Comparison of ENCODE assay signal across 8 mouse cellular contexts in the genomic region with DNA sequence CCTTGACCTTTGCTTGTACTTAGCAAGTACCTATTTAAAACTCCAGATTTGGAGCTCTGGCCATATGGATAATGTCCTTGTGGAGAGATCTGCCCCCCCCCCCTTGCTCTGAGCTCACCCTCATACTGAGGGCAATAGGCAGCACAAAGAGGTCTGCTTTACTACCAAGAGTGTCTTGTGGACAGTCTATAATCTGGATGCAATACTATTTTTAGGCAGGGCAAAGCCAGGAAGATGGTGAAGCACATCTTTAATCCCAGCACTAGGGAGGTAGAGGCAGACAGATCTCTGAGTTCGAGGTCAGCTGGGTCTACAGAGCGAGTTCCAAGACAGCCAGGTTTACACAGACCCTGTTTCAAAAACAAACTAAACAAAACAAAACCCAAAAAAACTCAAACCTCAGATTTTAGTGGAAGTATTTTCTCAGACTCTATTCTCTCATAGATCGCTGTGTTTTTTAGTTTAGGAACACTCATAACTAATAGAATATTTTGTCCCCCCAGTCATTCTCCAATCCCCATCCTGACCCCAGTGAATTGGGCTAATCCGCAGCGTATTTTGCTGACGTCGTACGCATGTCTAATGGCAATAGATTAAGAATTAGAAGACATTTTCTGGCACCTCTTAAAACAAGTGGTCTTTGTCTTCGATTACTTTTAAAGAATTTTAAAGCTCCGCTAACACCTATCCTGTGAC. TPM values are rescaled to one million over a fixed set of nuclear protein-coding genes. Genes with fewer than 3 reads are reported as not detected.
DNase-seq lines count a peak whose midpoint lies in the region; ATAC-seq lines count a peak whose summit lies in the region.

No protein-coding gene starts in this region.

- H3K4me1 ChIP-seq in heart, embryonic 11.5 days (ENCODE audit: control insufficient read depth, insufficient read depth, low read length), result peaks cover 10% of the 10 kb centered on the region; the same call in 1 of the 2 replicates
- no peaks in the 10 kb centered on the region; a peak in 1 of 4 replicates for H3K4me1 ChIP-seq in ES-E14 (ENCODE audit: control insufficient read depth in 2 of 2, insufficient read depth in 2 of 2, low read length in 2 of 2, poor library complexity in 1 of 2)
- peaks cover 6% of the 10 kb centered on the region for H3K4me1 ChIP-seq in embryonic facial prominence, embryonic 14.5 days (ENCODE audit: control insufficient read depth, insufficient read depth, low read length)
- H3K4me1 ChIP-seq in intestine, embryonic 16.5 days (ENCODE audit: control insufficient read depth, insufficient read depth, low read length), result peaks cover 7% of the 10 kb centered on the region
- peaks cover 5% of the 10 kb centered on the region for H3K4me1 ChIP-seq in neural tube, embryonic 11.5 days (ENCODE audit: control insufficient read depth, insufficient read depth, low read length)

- peak overlapping the region; percentile 86 for H3K4me3 ChIP-seq in heart, embryonic 11.5 days (ENCODE audit: low read depth, low read length)
- peak overlapping the region; percentile 91 for H3K4me3 ChIP-seq in ES-E14 (ENCODE audit: insufficient read depth in 1 of 2, low read depth in 1 of 2, low read length in 2 of 2, poor library complexity in 1 of 2, severe bottlenecking in 1 of 2)
- H3K4me3 ChIP-seq in embryonic facial prominence, embryonic 14.5 days (ENCODE audit: low read depth, low read length), result peak overlapping the region; percentile 64
- H3K4me3 ChIP-seq in intestine, embryonic 16.5 days (ENCODE audit: low read length), result peak overlapping the region; percentile 70
- H3K4me3 ChIP-seq in neural tube, embryonic 11.5 days (ENCODE audit: low read depth, low read length), result peak overlapping the region; percentile 72

- H3K4me2 ChIP-seq in heart, embryonic 11.5 days, result peak overlapping the region; percentile 79
- H3K4me2 ChIP-seq in embryonic facial prominence, embryonic 14.5 days (ENCODE audit: low read depth, low read length), result peak overlapping the region; percentile 54
- peak overlapping the region; percentile 63 for H3K4me2 ChIP-seq in intestine, embryonic 16.5 days (ENCODE audit: low read depth, low read length)
- peak overlapping the region; percentile 41 for H3K4me2 ChIP-seq in neural tube, embryonic 11.5 days (ENCODE audit: low read depth)

- peak overlapping the region; percentile 70; the same call in 1 of the 2 replicates for H3K27ac ChIP-seq in heart, embryonic 11.5 days (ENCODE audit: low read depth, low read length)
- H3K27ac ChIP-seq in ES-E14 (ENCODE audit: insufficient read depth, low read depth, low read length, poor library complexity, severe bottlenecking), result peak overlapping the region; percentile 56
- H3K27ac ChIP-seq in embryonic facial prominence, embryonic 14.5 days (replicated peaks; ENCODE audit: low read depth, low read length), result peak overlapping the region; percentile 64
- H3K27ac ChIP-seq in intestine, embryonic 16.5 days (ENCODE audit: low read length), result peak overlapping the region; percentile 67
- H3K27ac ChIP-seq in neural tube, embryonic 11.5 days (ENCODE audit: low read depth, low read length), result peak overlapping the region; percentile 40; the same call in 1 of the 2 replicates

- in situ Hi-C loops in ES-E14 (cut with MboI; ENCODE audit: low sequenced_read_pairs in 2 of 2, unreplicated experiment in 2 of 2), result no loop called here

- no peak for DNase-seq in heart, postnatal 25 days (ENCODE audit: low spot score)
- DNase-seq in ES-E14 (ENCODE audit: low read depth, low spot score), result no peak
- no peak for DNase-seq in embryonic facial prominence, embryonic 14.5 days (ENCODE audit: low spot score)
- no peak for DNase-seq in neural tube, embryonic 11.5 days (ENCODE audit: low spot score)
- no peak for DNase-seq in layer of hippocampus, adult 11-12 months (ENCODE audit: low spot score)
- no peak for DNase-seq in left cerebral cortex, adult 11 months (ENCODE audit: low spot score)

- no peaks in the 10 kb centered on the region for H3K9me3 ChIP-seq in heart, embryonic 11.5 days (replicated peaks; ENCODE audit: control insufficient read depth, low read length)
- no peaks in the 10 kb centered on the region for H3K9me3 ChIP-seq in ES-E14 (ENCODE audit: control insufficient read depth, insufficient read depth, low read depth, low read length)
- H3K9me3 ChIP-seq in embryonic facial prominence, embryonic 14.5 days (ENCODE audit: control insufficient read depth, low read length), result no peaks in the 10 kb centered on the region
- no peaks in the 10 kb centered on the region for H3K9me3 ChIP-seq in intestine, embryonic 16.5 days (ENCODE audit: control insufficient read depth, low read length)
- H3K9me3 ChIP-seq in neural tube, embryonic 11.5 days (ENCODE audit: control insufficient read depth, low read length), result no peaks in the 10 kb centered on the region

- no peaks in the 10 kb centered on the region for H3K27me3 ChIP-seq in heart, embryonic 11.5 days (ENCODE audit: control insufficient read depth, insufficient read depth, low read length)
- H3K27me3 ChIP-seq in embryonic facial prominence, embryonic 14.5 days (replicated peaks; ENCODE audit: control insufficient read depth, insufficient read depth, low read length), result no peaks in the 10 kb centered on the region
- H3K27me3 ChIP-seq in intestine, embryonic 16.5 days (replicated peaks; ENCODE audit: control insufficient read depth, insufficient read depth, low read length), result no peaks in the 10 kb centered on the region
- no peaks in the 10 kb centered on the region for H3K27me3 ChIP-seq in neural tube, embryonic 11.5 days (ENCODE audit: control insufficient read depth, insufficient read depth, low read length)

- H3K9ac ChIP-seq in heart, embryonic 11.5 days (ENCODE audit: low read depth, low read length), result peak overlapping the region; percentile 85
- peak overlapping the region; percentile 59 for H3K9ac ChIP-seq in ES-E14 (ENCODE audit: insufficient read depth, low read depth, low read length, poor library complexity, severe bottlenecking)
- H3K9ac ChIP-seq in embryonic facial prominence, embryonic 14.5 days (ENCODE audit: low read depth, low read length), result peak overlapping the region; percentile 77
- peak overlapping the region; percentile 75 for H3K9ac ChIP-seq in intestine, embryonic 16.5 days (ENCODE audit: low read depth, low read length)
- peak overlapping the region; percentile 67 for H3K9ac ChIP-seq in neural tube, embryonic 11.5 days (ENCODE audit: low read length)

- 17% methylated on average over 10 of the region's 10 CpGs for WGBS in heart, embryonic 11.5 days (ENCODE audit: insufficient replicate concordance)
- WGBS in embryonic facial prominence, embryonic 14.5 days, result 5% methylated on average over 10 of the region's 10 CpGs
- WGBS in intestine, embryonic 16.5 days, result 5% methylated on average over 10 of the region's 10 CpGs
- WGBS in neural tube, embryonic 11.5 days, result 8% methylated on average over 10 of the region's 10 CpGs

- peak; percentile 17; the same call in 1 of the 2 replicates for ATAC-seq in heart, embryonic 11.5 days (replicated peaks; ENCODE audit: insufficient number of reproducible peaks, low FRiP score, low TSS enrichment)
- ATAC-seq in embryonic facial prominence, embryonic 14.5 days (ENCODE audit: low read depth), result peak; percentile 31
- ATAC-seq in intestine, embryonic 16.5 days, result peak; percentile 60
- peak; percentile 62 for ATAC-seq in neural tube, embryonic 11.5 days (ENCODE audit: insufficient read depth, low FRiP score, low TSS enrichment)

- H3K36me3 ChIP-seq in heart, embryonic 11.5 days (ENCODE audit: control insufficient read depth, insufficient read depth, low read length), result peaks cover 10% of the 10 kb centered on the region
- peaks cover 4% of the 10 kb centered on the region; the same call in 1 of the 2 replicates for H3K36me3 ChIP-seq in ES-E14 (ENCODE audit: control insufficient read depth, insufficient read depth, low read length, poor library complexity, severe bottlenecking)
- peaks cover 25% of the 10 kb centered on the region for H3K36me3 ChIP-seq in embryonic facial prominence, embryonic 14.5 days (ENCODE audit: control insufficient read depth, insufficient read depth, low read length)
- H3K36me3 ChIP-seq in intestine, embryonic 16.5 days (ENCODE audit: control insufficient read depth, insufficient read depth, low read length), result no peaks in the 10 kb centered on the region
- peaks cover 4% of the 10 kb centered on the region; the same call in 1 of the 2 replicates for H3K36me3 ChIP-seq in neural tube, embryonic 11.5 days (ENCODE audit: control insufficient read depth, insufficient read depth, low read length)

- intact Hi-C loops in heart, postnatal 25 days (cut with DNase I), result loop anchor here (2.0 to 5.0 kb wide), 2 partner anchors 33 to 65 kb away; a partner anchor contains a TSS

RNA-seq across cellular contexts. Expression of a gene that starts 0.5 kb away (rescaled TPM):
- polyA plus RNA-seq in heart, embryonic 11.5 days (2014; fragmentation: Nextera tagmentation; extraction: Ambion mirVana), result 38.8 and 42.4 TPM in 2 replicates
- 1 to 10 TPM; 8.7 to 9.6 TPM for total RNA-seq in heart, postnatal 25 days (2021)
- 25.0 and 28.9 TPM in 2 replicates for total RNA-seq in ES-E14 (2012; rRNA removed)
- 54.6 and 67.0 TPM in 2 replicates for polyA plus RNA-seq in embryonic facial prominence, embryonic 14.5 days (2014; fragmentation: Nextera tagmentation; extraction: Ambion mirVana)
- 41.6 and 44.2 TPM in 2 replicates for polyA plus RNA-seq in intestine, embryonic 16.5 days (2015; fragmentation: Nextera tagmentation; extraction: Ambion mirVana)
- polyA plus RNA-seq in neural tube, embryonic 11.5 days (2014; fragmentation: Nextera tagmentation; extraction: Ambion mirVana), result 75.0 and 81.3 TPM in 2 replicates

RNA-seq across cellular contexts. Expression of a gene that starts 25.8 kb away (rescaled TPM):
- polyA plus RNA-seq in heart, embryonic 11.5 days (2014; fragmentation: Nextera tagmentation; extraction: Ambion mirVana), result 1.0 and 1.6 TPM in 2 replicates
- 10 to 100 TPM; 11.7 to 13.2 TPM for total RNA-seq in heart, postnatal 25 days (2021)
- total RNA-seq in ES-E14 (2012; rRNA removed), result 0.94 and 1.1 TPM in 2 replicates
- polyA plus RNA-seq in embryonic facial prominence, embryonic 14.5 days (2014; fragmentation: Nextera tagmentation; extraction: Ambion mirVana), result 1.5 and 2.3 TPM in 2 replicates
- 1.2 and 2.1 TPM in 2 replicates for polyA plus RNA-seq in intestine, embryonic 16.5 days (2015; fragmentation: Nextera tagmentation; extraction: Ambion mirVana)
- 1.5 and 2.3 TPM in 2 replicates for polyA plus RNA-seq in neural tube, embryonic 11.5 days (2014; fragmentation: Nextera tagmentation; extraction: Ambion mirVana)

RNA-seq across cellular contexts. Expression of a gene that starts 26.1 kb away (rescaled TPM):
- 0.86 and 1.8 TPM in 2 replicates for polyA plus RNA-seq in heart, embryonic 11.5 days (2014; fragmentation: Nextera tagmentation; extraction: Ambion mirVana)
- 1 to 10 TPM; 1.0 to 1.7 TPM for total RNA-seq in heart, postnatal 25 days (2021)
- not detected in 2 replicates for total RNA-seq in ES-E14 (2012; rRNA removed)
- polyA plus RNA-seq in embryonic facial prominence, embryonic 14.5 days (2014; fragmentation: Nextera tagmentation; extraction: Ambion mirVana), result 0.50 and 2.6 TPM in 2 replicates
- 0.92 and 1.1 TPM in 2 replicates for polyA plus RNA-seq in intestine, embryonic 16.5 days (2015; fragmentation: Nextera tagmentation; extraction: Ambion mirVana)
- polyA plus RNA-seq in neural tube, embryonic 11.5 days (2014; fragmentation: Nextera tagmentation; extraction: Ambion mirVana), result 1.1 and 1.3 TPM in 2 replicates

RNA-seq across cellular contexts. Expression of a gene that starts 33.6 kb away (rescaled TPM):
- polyA plus RNA-seq in heart, embryonic 11.5 days (2014; fragmentation: Nextera tagmentation; extraction: Ambion mirVana), result 31.2 and 37.1 TPM in 2 replicates
- 100 to 1,000 TPM; 102 to 105 TPM for total RNA-seq in heart, postnatal 25 days (2021)
- total RNA-seq in ES-E14 (2012; rRNA removed), result 15.0 and 25.6 TPM in 2 replicates
- 57.9 and 60.0 TPM in 2 replicates for polyA plus RNA-seq in embryonic facial prominence, embryonic 14.5 days (2014; fragmentation: Nextera tagmentation; extraction: Ambion mirVana)
- polyA plus RNA-seq in intestine, embryonic 16.5 days (2015; fragmentation: Nextera tagmentation; extraction: Ambion mirVana), result 51.3 and 56.3 TPM in 2 replicates
- 118 and 124 TPM in 2 replicates for polyA plus RNA-seq in neural tube, embryonic 11.5 days (2014; fragmentation: Nextera tagmentation; extraction: Ambion mirVana)
